Mouse (Mus musculus) bone marrow, adult 2 months (tissue): Measurements from ENCODE around the gene Fance.

Source experiments
- CTCF ChIP-seq: fragments of 200-500 bp; IDR thresholded peaks from 2 replicates; pipeline ENCODE4 v1.5.1; 2011; ENCODE audit warnings: low read length, control low read depth; ENCODE audit not compliant: control insufficient read depth, insufficient read depth
- POLR2A ChIP-seq: fragments of 200-500 bp; IDR thresholded peaks from 2 replicates; pipeline ENCODE4 v1.6.1; 2011; ENCODE audit warnings: low read depth, mild to moderate bottlenecking, control low read depth, low read length, borderline replicate concordance; ENCODE audit not compliant: control insufficient read depth

DNA sequence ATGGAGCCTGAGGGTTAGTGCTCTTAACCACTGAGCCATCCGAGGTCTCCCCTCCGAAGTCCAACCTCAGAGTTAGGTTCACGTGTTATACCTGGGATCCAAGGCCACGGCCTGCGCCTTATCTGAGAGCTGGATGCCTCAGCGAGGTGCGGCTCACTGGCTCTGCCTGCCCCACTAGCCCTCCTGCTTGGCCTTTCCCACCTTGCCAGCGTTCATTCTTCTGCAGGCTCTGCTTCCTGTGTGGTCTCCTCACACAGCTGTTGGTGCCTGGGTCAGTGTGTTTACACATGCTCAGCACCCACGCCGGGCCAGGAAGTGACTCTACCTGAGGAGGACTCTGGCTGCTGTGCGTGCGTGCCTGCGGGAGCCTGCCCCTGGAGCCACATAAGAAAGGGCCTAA is 43.2 kb upstream of the Fance start:
- no peak for TF ChIP-seq CTCF
- TF ChIP-seq POLR2A = no peak
